Mouse (Mus musculus): ENCODE data around the gene Fgf10. TPM values are rescaled to one million over a fixed set of nuclear protein-coding genes. Genes with fewer than 3 reads are reported as not detected.

The Fgf10 gene
- total RNA-seq (2012; rRNA removed) (not detected in 2 replicates), polyA plus RNA-seq (2012; ENCODE audit: insufficient read depth in 1 of 2, insufficient read length in 2 of 2, low read depth in 1 of 2, low replicate concordance in 2 of 2, missing spikeins in 1 of 2) (not detected)

DNA sequence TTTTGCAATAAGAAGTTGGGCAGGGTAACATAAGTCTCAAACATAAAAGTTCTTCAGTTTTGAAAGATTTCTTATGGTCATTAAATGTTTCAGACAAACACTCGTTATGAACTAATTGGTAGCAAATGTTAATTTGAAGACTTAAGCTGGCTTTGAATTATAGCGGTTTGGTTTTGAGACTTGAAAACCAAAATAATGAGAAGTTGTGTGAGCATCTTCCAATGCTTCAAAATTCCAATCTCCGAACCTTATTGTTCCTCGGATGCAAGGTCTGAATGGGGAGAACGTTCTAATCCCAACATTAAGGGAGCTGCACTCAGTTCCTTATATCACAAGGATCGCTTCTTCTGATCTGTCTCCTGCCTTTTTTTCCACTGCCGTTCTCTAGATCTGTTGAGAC lies at the start of gene Fgf10:
Gene Fgf10, plus strand, starts transcription at position 301 of the 400 bp plus-strand sequence.
- TF ChIP-seq UBTF (IDR thresholded peaks at IDR 0.05; ENCODE audit: borderline replicate concordance, insufficient read depth, low read depth, low read length), result no peak
- Histone ChIP-seq H3K27ac (ENCODE audit: control insufficient read depth, low read depth, low read length) (no peak within 1 kb of the TSS), H3K36me3 (ENCODE audit: control insufficient read depth in 1 of 2, insufficient read depth in 2 of 2, low read length in 2 of 2) (no peaks in the 10 kb centered on the region), H3K4me3 (ENCODE audit: control insufficient read depth in 1 of 2, insufficient read depth in 1 of 2, low read depth in 2 of 2, low read length in 2 of 2) (no peak within 1 kb of the TSS), H3K79me2 (ENCODE audit: control insufficient read depth, insufficient read depth, low read length, poor library complexity) (no peaks in the 10 kb centered on the region), H3K27me3 (ENCODE audit: control insufficient read depth in 1 of 2, insufficient read depth in 2 of 2, low read length in 2 of 2) (no peaks in the 10 kb centered on the region), H3K9ac (ENCODE audit: control insufficient read depth, low read depth, low read length, poor library complexity, severe bottlenecking) (no peak within 1 kb of the TSS), H3K9me3 (replicated peaks; ENCODE audit: insufficient read depth, low read length) (no peaks in the 10 kb centered on the region), H3K4me1 (ENCODE audit: control insufficient read depth in 1 of 2, insufficient read depth in 2 of 2, low read length in 2 of 2) (no peaks in the 10 kb centered on the region)
- DNase-seq (ENCODE audit: low read depth, low spot score), result no peak

DNA sequence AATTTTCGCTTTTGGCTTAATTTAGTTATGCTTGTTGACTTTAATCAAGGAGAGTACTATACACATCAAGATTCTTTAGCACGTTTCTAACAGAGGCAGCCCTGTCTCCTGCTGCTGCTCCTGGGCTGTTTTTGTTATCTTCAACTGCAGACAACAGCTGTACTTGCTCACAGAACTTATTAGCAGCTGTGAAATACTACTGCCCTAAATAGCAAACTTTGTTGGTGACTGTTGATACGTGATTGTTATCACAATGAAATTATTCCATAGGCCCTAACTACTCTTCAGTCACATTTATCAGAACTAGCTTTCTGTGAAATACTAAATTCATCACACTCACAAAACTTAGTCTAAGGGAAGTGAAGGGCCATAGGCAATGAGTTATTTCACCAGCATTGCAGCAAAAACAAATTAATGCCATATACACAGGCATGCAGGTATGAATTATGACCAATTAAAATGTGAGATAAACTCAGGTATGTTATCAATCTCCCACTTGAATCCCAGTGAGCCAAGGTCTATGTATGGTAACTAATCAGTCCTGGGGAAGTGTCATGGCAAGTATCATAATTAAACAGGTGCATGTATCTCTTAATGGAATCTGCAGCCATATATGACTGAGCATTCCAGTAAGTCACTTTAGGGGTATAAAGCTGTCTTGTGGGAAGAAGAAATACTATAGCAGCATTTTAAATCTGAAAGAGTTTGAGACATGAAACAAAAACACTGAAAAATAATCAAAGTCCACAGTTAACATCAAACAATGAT lies 39.7 kb upstream of the Fgf10 start:
- no peaks in the 10 kb centered on the region for H3K4me1 ChIP-seq (ENCODE audit: control insufficient read depth in 1 of 2, insufficient read depth in 2 of 2, low read length in 2 of 2)
- DNase-seq (ENCODE audit: low read depth, low spot score), result peak; percentile 3
- no peaks in the 10 kb centered on the region for H3K36me3 ChIP-seq (ENCODE audit: control insufficient read depth in 1 of 2, insufficient read depth in 2 of 2, low read length in 2 of 2)
- no peaks in the 10 kb centered on the region for H3K79me2 ChIP-seq (ENCODE audit: control insufficient read depth, insufficient read depth, low read length, poor library complexity)
- no peak overlapping the region for H3K27ac ChIP-seq (ENCODE audit: control insufficient read depth, low read depth, low read length)
- H3K27me3 ChIP-seq (ENCODE audit: control insufficient read depth in 1 of 2, insufficient read depth in 2 of 2, low read length in 2 of 2), result no peaks in the 10 kb centered on the region
- H3K9me3 ChIP-seq (replicated peaks; ENCODE audit: insufficient read depth, low read length), result no peaks in the 10 kb centered on the region
- TF ChIP-seq GATA1 (IDR thresholded peaks at IDR 0.05; ENCODE audit: low read depth, low read length) (no peak), ZKSCAN1 (IDR thresholded peaks at IDR 0.05; ENCODE audit: low read depth, low read length) (no peak), ZC3H11A (IDR thresholded peaks at IDR 0.05; ENCODE audit: low read depth, low read length) (no peak), ETS1 (IDR thresholded peaks at IDR 0.05; ENCODE audit: low read depth, low read length) (peak; percentile 65), BHLHE40 (IDR thresholded peaks at IDR 0.05; ENCODE audit: borderline replicate concordance, low read depth, low read length) (0 out of 2 replicates have a peak, but pooled peaks have one; percentile 26), TCF12 (IDR thresholded peaks at IDR 0.05; ENCODE audit: low read depth, low read length) (peak; percentile 50)
- H3K9ac ChIP-seq (ENCODE audit: control insufficient read depth, low read depth, low read length, poor library complexity, severe bottlenecking), result no peak overlapping the region
- no peak overlapping the region for H3K4me3 ChIP-seq (ENCODE audit: control insufficient read depth in 1 of 2, insufficient read depth in 1 of 2, low read depth in 2 of 2, low read length in 2 of 2)

DNA sequence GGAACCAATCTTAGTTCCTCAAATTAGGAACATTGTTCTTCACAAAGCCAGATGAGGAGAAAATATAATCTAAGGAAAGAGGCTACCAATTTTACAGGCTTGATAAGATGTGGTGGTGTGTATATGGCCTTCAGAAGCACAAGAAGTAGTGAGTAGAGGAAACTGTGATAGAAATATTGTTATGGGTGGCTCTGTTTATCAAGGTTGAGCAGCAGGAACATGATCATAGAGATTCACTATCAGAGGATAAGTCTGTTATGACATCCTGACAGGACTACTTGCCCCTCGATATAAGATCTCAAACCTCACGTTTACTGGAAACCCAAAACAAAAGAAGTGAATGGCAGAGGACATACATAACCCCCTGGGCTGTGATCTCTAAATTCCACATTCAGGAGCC lies 38.1 kb upstream of the Fgf10 start:
- TF ChIP-seq GABPA (IDR thresholded peaks at IDR 0.05; ENCODE audit: low read depth, low read length) (no peak), SMC3 (IDR thresholded peaks at IDR 0.05; ENCODE audit: low read depth, low read length) (no peak), MXI1 (IDR thresholded peaks at IDR 0.05; ENCODE audit: low read depth, low read length) (no peak), UBTF (IDR thresholded peaks at IDR 0.05; ENCODE audit: borderline replicate concordance, insufficient read depth, low read depth, low read length) (no peak), ZNF384 (IDR thresholded peaks at IDR 0.05; ENCODE audit: low read depth, low read length) (no peak), ETS1 (IDR thresholded peaks at IDR 0.05; ENCODE audit: low read depth, low read length) (no peak), ZKSCAN1 (IDR thresholded peaks at IDR 0.05; ENCODE audit: low read depth, low read length) (no peak), USF2 (IDR thresholded peaks at IDR 0.05; ENCODE audit: borderline replicate concordance in 1 of 2, insufficient read depth in 1 of 2, low read depth in 1 of 2, low read length in 2 of 2) (no peak), ZMIZ1 (IDR thresholded peaks at IDR 0.05; ENCODE audit: low read depth, low read length) (no peak), MAZ (IDR thresholded peaks at IDR 0.05; ENCODE audit: low read depth, low read length) (no peak), TCF12 (IDR thresholded peaks at IDR 0.05; ENCODE audit: low read depth, low read length) (no peak), TAL1 (IDR thresholded peaks at IDR 0.05; ENCODE audit: low read length) (no peak), CHD1 (IDR thresholded peaks at IDR 0.05; ENCODE audit: low read depth, low read length) (no peak), RAD21 (IDR thresholded peaks at IDR 0.05; ENCODE audit: low read depth, low read length) (no peak), ELF1 (IDR thresholded peaks at IDR 0.05; ENCODE audit: low read depth, low read length) (no peak)
- no peaks in the 10 kb centered on the region for H3K9me3 ChIP-seq (replicated peaks; ENCODE audit: insufficient read depth, low read length)
- H3K36me3 ChIP-seq (ENCODE audit: control insufficient read depth in 1 of 2, insufficient read depth in 2 of 2, low read length in 2 of 2), result no peaks in the 10 kb centered on the region
- no peak overlapping the region for H3K9ac ChIP-seq (ENCODE audit: control insufficient read depth, low read depth, low read length, poor library complexity, severe bottlenecking)
- H3K4me1 ChIP-seq (ENCODE audit: control insufficient read depth in 1 of 2, insufficient read depth in 2 of 2, low read length in 2 of 2), result no peaks in the 10 kb centered on the region
- no peaks in the 10 kb centered on the region for H3K27me3 ChIP-seq (ENCODE audit: control insufficient read depth in 1 of 2, insufficient read depth in 2 of 2, low read length in 2 of 2)
- no peak overlapping the region for H3K27ac ChIP-seq (ENCODE audit: control insufficient read depth, low read depth, low read length)
- no peak for DNase-seq (ENCODE audit: low read depth, low spot score)
- no peak overlapping the region for H3K4me3 ChIP-seq (ENCODE audit: control insufficient read depth in 1 of 2, insufficient read depth in 1 of 2, low read depth in 2 of 2, low read length in 2 of 2)
- no peaks in the 10 kb centered on the region for H3K79me2 ChIP-seq (ENCODE audit: control insufficient read depth, insufficient read depth, low read length, poor library complexity)
